Mouse (Mus musculus): Measurements from ENCODE around the gene Cep128. TPM values are rescaled to one million over a fixed set of nuclear protein-coding genes. Genes with fewer than 3 reads are reported as not detected.
"Not testable (repeated sequence)": the region's sequence is repeated elsewhere in the genome, so short reads cannot be mapped to it uniquely, and the experiment has no call there.

Cep128 gene
- total RNA-seq, 2 experiments from 2014 or later, result 4.8 to 5.5 TPM

GRCm38 (mm10) chr12:91062681-91063080 is 321.5 kb downstream of the Cep128 start:
- DNase-seq, result no peak

GRCm38 (mm10) chr12:91059704-91060318 is 324.4 kb downstream of the Cep128 start:
- DNase-seq, result no peak

- no peak for DNase-seq
Measured at GRCm38 (mm10) chr12:91056885-91057284, 327.3 kb downstream of the Cep128 start.

GRCm38 (mm10) chr12:91052301-91052700 is 331.9 kb downstream of the Cep128 start:
- no peak for DNase-seq

GRCm38 (mm10) chr12:91050593-91051325 is 333.4 kb downstream of the Cep128 start:
- DNase-seq, result no peak

GRCm38 (mm10) chr12:91041363-91041762 is 342.8 kb downstream of the Cep128 start:
- DNase-seq, result no peak

GRCm38 (mm10) chr12:91040267-91040905 is 343.8 kb downstream of the Cep128 start:
- no peak for DNase-seq

- no peak for DNase-seq
Measured at GRCm38 (mm10) chr12:91029116-91029515, 355.1 kb downstream of the Cep128 start.

GRCm38 (mm10) chr12:91027681-91028080 is 356.5 kb downstream of the Cep128 start:
- DNase-seq, result no peak

GRCm38 (mm10) chr12:91027100-91027499 is 357.1 kb downstream of the Cep128 start:
- no peak for DNase-seq

GRCm38 (mm10) chr12:91015075-91015474 is 369.1 kb downstream of the Cep128 start:
- DNase-seq, result no peak

- no peak for DNase-seq
Measured at GRCm38 (mm10) chr12:91013043-91013442, 371.2 kb downstream of the Cep128 start.

GRCm38 (mm10) chr12:91012184-91012583 is 372.0 kb downstream of the Cep128 start:
- DNase-seq, result no peak

- DNase-seq, result no peak
Measured at GRCm38 (mm10) chr12:91008736-91009135, 375.5 kb downstream of the Cep128 start.

- DNase-seq, result no peak
Measured at GRCm38 (mm10) chr12:91008170-91008569, 376.0 kb downstream of the Cep128 start.

GRCm38 (mm10) chr12:90997539-90997938 is 386.7 kb downstream of the Cep128 start:
- no peak for DNase-seq

GRCm38 (mm10) chr12:90993331-90993730 is 390.9 kb downstream of the Cep128 start:
- no peak for DNase-seq

- DNase-seq, result no peak
Measured at GRCm38 (mm10) chr12:90987782-90988181, 396.4 kb downstream of the Cep128 start.

GRCm38 (mm10) chr12:90987259-90987658 is 396.9 kb downstream of the Cep128 start:
- no peak for DNase-seq

- DNase-seq, result no peak
Measured at GRCm38 (mm10) chr12:90982018-90982417, 402.2 kb downstream of the Cep128 start.

- DNase-seq, result not testable (repeated sequence)
Measured at GRCm38 (mm10) chr12:90976406-90976805, 407.8 kb downstream of the Cep128 start.

GRCm38 (mm10) chr12:90975429-90975828 is 408.8 kb downstream of the Cep128 start:
- DNase-seq, result no peak

- no peak for DNase-seq
Measured at GRCm38 (mm10) chr12:90971156-90971555, 413.1 kb downstream of the Cep128 start.
